Comparison of ENCODE assay signal across 32 mouse cellular contexts in the genomic region with DNA sequence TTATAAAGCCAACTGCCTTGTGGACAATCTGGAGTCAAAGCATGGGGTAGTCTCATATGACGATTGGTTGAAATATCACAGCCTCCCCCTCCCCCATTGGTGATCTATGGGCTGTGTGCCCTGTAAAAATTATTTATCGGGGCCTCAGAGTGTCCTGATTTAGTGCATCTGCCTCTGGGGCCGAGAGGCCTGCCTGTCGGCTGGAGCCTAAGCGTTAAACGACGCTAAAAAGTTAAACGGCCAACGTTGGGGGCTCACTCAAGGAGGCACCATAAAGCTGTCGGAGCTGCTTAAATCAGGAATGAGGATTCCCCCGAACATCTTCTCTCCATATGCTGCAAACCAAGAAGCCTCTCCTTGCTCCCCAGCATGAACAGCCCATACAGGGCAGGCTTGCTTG. TPM values are rescaled to one million over a fixed set of nuclear protein-coding genes. Genes with fewer than 3 reads are reported as not detected.
DNase-seq lines count a peak whose midpoint lies in the region; ATAC-seq lines count a peak whose summit lies in the region.
"Had no signal": no experiment of that assay in that cellular context is flagged by ENCODE, and none has a peak within 500 bp of the region (broad histone marks: within the 10 kb centered on the region; RNA-seq: fewer than 3 reads in every experiment).

No protein-coding gene starts in this region.

- no peak for ATAC-seq in embryonic facial prominence, embryonic 13.5 days (ENCODE audit: insufficient number of reproducible peaks, insufficient read depth, low FRiP score, low TSS enrichment, low read depth)
- 0 out of 2 replicates have a peak, but pooled peaks have one; percentile 7 for ATAC-seq in neural tube, embryonic 13.5 days (ENCODE audit: low read depth)
- ATAC-seq: forebrain, postnatal 0 days; hindbrain, postnatal 0 days; intestine, embryonic 15.5 days; Patski had no signal

- H3K4me3 ChIP-seq in embryonic facial prominence, embryonic 13.5 days: no peak overlapping the region
- H3K4me3 ChIP-seq in embryonic facial prominence, embryonic 10.5 days: no peak overlapping the region
- H3K4me3 ChIP-seq in limb, embryonic 10.5 days: no peak overlapping the region
- no peak overlapping the region for H3K4me3 ChIP-seq in neural tube, embryonic 13.5 days
- H3K4me3 ChIP-seq: erythroblast, embryonic 14.5 days; heart, embryonic 10.5 days; heart, embryonic 15.5 days; hindbrain, embryonic 12.5 days; intestine, embryonic 15.5 days; limb, embryonic 15.5 days; liver, embryonic 13.5 days had no signal

- 53% methylated on average over 11 of the region's 11 CpGs for WGBS in embryonic facial prominence, embryonic 13.5 days
- 74% methylated on average over 11 of the region's 11 CpGs for WGBS in embryonic facial prominence, embryonic 10.5 days
- WGBS in limb, embryonic 10.5 days: 10% methylated on average over 11 of the region's 11 CpGs
- WGBS in neural tube, embryonic 13.5 days: 8% methylated on average over 11 of the region's 11 CpGs

- no peak for DNase-seq in embryonic facial prominence, embryonic 10.5 days (ENCODE audit: low spot score)
- DNase-seq in embryo, embryonic 10.5 days (ENCODE audit: low spot score): peak; percentile 61
- DNase-seq in limb, embryonic 10.5 days (ENCODE audit: low spot score): no peak
- no peak for DNase-seq in adrenal gland, adult 18-20 months (ENCODE audit: low spot score in 2 of 2)
- DNase-seq in heart, adult 11 months: no peak
- DNase-seq: adrenal gland, postnatal 14 days; cerebellum, adult 11 months; cerebellum, adult 9-10 months; cerebellum, postnatal 36 days; forebrain, postnatal 0 days; gastrocnemius, postnatal 14 days; heart, postnatal 36 days; kidney, postnatal 10 days; liver, embryonic 13.5 days; lung, adult 18-20 months; lung, postnatal 10 days; midbrain, embryonic 14.5 days; retina, postnatal 1 day; right cerebral cortex, postnatal 14 days; thymus, postnatal 4 days had no signal

- no peaks in the 10 kb centered on the region for H3K36me3 ChIP-seq in embryonic facial prominence, embryonic 13.5 days
- H3K36me3 ChIP-seq in embryonic facial prominence, embryonic 10.5 days (replicated peaks): no peaks in the 10 kb centered on the region
- H3K36me3 ChIP-seq in limb, embryonic 10.5 days: no peaks in the 10 kb centered on the region
- 0 out of 2 replicates have a peak, but pooled peaks cover 3% of the 10 kb centered on the region for H3K36me3 ChIP-seq in neural tube, embryonic 13.5 days
- H3K36me3 ChIP-seq: G1E; heart, embryonic 10.5 days; heart, embryonic 15.5 days; hindbrain, embryonic 12.5 days; intestine, embryonic 15.5 days; limb, embryonic 15.5 days; liver, embryonic 13.5 days had no signal

- no peaks in the 10 kb centered on the region for H3K9me3 ChIP-seq in embryonic facial prominence, embryonic 13.5 days
- H3K9me3 ChIP-seq in embryonic facial prominence, embryonic 10.5 days: no peaks in the 10 kb centered on the region
- no peaks in the 10 kb centered on the region for H3K9me3 ChIP-seq in limb, embryonic 10.5 days (replicated peaks)
- H3K9me3 ChIP-seq in neural tube, embryonic 13.5 days: no peaks in the 10 kb centered on the region
- H3K9me3 ChIP-seq: G1E; heart, embryonic 10.5 days; heart, embryonic 15.5 days; hindbrain, embryonic 12.5 days; intestine, embryonic 15.5 days; limb, embryonic 15.5 days; liver, embryonic 13.5 days had no signal

- peak overlapping the region; percentile 41 for H3K27ac ChIP-seq in embryonic facial prominence, embryonic 13.5 days
- no peak overlapping the region for H3K27ac ChIP-seq in embryonic facial prominence, embryonic 10.5 days (replicated peaks)
- H3K27ac ChIP-seq in limb, embryonic 10.5 days: 0 out of 2 replicates have a peak overlapping the region, but pooled peaks have one; percentile 20
- H3K27ac ChIP-seq in neural tube, embryonic 13.5 days (replicated peaks): peak overlapping the region; percentile 33; the same call in 1 of the 2 replicates
- H3K27ac ChIP-seq: heart, embryonic 10.5 days; heart, embryonic 15.5 days; hindbrain, embryonic 12.5 days; hindbrain, postnatal 0 days; intestine, embryonic 15.5 days; limb, embryonic 15.5 days; liver, embryonic 13.5 days; macrophage had no signal

- no peak overlapping the region for H3K9ac ChIP-seq in embryonic facial prominence, embryonic 13.5 days
- H3K9ac ChIP-seq in neural tube, embryonic 13.5 days: 0 out of 2 replicates have a peak overlapping the region, but pooled peaks have one; percentile 38
- H3K9ac ChIP-seq: forebrain, postnatal 0 days; heart, embryonic 15.5 days; hindbrain, embryonic 12.5 days; intestine, embryonic 15.5 days; limb, embryonic 15.5 days; liver, embryonic 13.5 days had no signal

- no peak overlapping the region for H3K4me2 ChIP-seq in embryonic facial prominence, embryonic 13.5 days
- no peak overlapping the region for H3K4me2 ChIP-seq in neural tube, embryonic 13.5 days
- H3K4me2 ChIP-seq: heart, embryonic 15.5 days; hindbrain, embryonic 12.5 days; intestine, embryonic 15.5 days; limb, embryonic 15.5 days; liver, embryonic 13.5 days had no signal

- H3K4me1 ChIP-seq in embryonic facial prominence, embryonic 13.5 days: peaks cover 47% of the 10 kb centered on the region
- peaks cover 4% of the 10 kb centered on the region for H3K4me1 ChIP-seq in embryonic facial prominence, embryonic 10.5 days
- peaks cover 79% of the 10 kb centered on the region for H3K4me1 ChIP-seq in limb, embryonic 10.5 days
- H3K4me1 ChIP-seq in neural tube, embryonic 13.5 days (replicated peaks): peaks cover 67% of the 10 kb centered on the region
- H3K4me1 ChIP-seq: liver, embryonic 13.5 days had no signal

- peaks cover 83% of the 10 kb centered on the region for H3K27me3 ChIP-seq in embryonic facial prominence, embryonic 13.5 days
- H3K27me3 ChIP-seq in embryonic facial prominence, embryonic 10.5 days (replicated peaks; ENCODE audit: low read depth, poor library complexity, severe bottlenecking): peaks cover 99% of the 10 kb centered on the region
- peaks cover 99% of the 10 kb centered on the region for H3K27me3 ChIP-seq in limb, embryonic 10.5 days (ENCODE audit: low read depth, poor library complexity, severe bottlenecking)
- H3K27me3 ChIP-seq in neural tube, embryonic 13.5 days: peaks cover 3% of the 10 kb centered on the region; the same call in 1 of the 2 replicates
- H3K27me3 ChIP-seq: Patski had no signal

RNA-seq across cellular contexts. Expression of a gene that starts 46.3 kb away (rescaled TPM):
- 16.1 and 16.4 TPM in 2 replicates for polyA plus RNA-seq in embryonic facial prominence, embryonic 13.5 days (2015; fragmentation: Nextera tagmentation; extraction: Ambion mirVana)
- 15.7 and 19.6 TPM in 2 replicates for polyA plus RNA-seq in embryonic facial prominence, embryonic 10.5 days (2016; fragmentation: Nextera tagmentation; extraction: Ambion mirVana)
- 16.2 and 16.8 TPM in 2 replicates for polyA plus RNA-seq in limb, embryonic 10.5 days (2016; fragmentation: Nextera tagmentation; extraction: Ambion mirVana)
- 36.1 and 41.0 TPM in 2 replicates for polyA plus RNA-seq in neural tube, embryonic 13.5 days (2015; fragmentation: Nextera tagmentation; extraction: Ambion mirVana)
- 10 to 100 TPM; 12.5 to 13.2 TPM for total RNA-seq in adrenal gland, adult 18-20 months (2021)
